Mouse (Mus musculus): Measurements from ENCODE around the gene Wfdc15a.

Gene Wfdc15a

DNA sequence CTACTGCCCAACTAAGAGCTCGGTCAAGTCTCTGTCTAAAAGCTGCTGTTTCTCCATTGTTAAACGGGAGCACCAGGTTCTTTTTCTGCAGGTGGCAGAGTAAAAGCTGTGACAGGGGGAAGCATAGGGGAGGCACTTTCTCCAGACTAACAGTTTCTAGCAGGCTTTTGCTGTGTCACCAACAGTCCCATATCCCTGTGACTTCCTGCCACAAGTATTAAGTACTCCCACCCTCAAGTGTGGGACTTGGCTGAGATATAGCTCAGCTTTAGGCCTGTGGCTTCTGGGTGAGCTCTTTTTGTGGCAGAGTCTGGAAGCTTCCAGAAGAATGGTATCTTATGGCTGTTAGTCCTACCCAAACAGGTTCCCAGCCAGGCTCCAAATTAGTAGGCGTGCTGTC is 24.1 kb downstream of the Wfdc15a start:
- DNase-seq (ENCODE audit: low spot score): no peak

GRCm38 (mm10) chr2:164174649-164175395 is 25.1 kb downstream of the Wfdc15a start:
- DNase-seq (ENCODE audit: low spot score): no peak

- no peak for DNase-seq (ENCODE audit: low spot score)
Observed at GRCm38 (mm10) chr2:164173394-164173793, 26.5 kb downstream of the Wfdc15a start.

GRCm38 (mm10) chr2:164170902-164171301 is 29.0 kb downstream of the Wfdc15a start, which contains the start of gene Kcns1:
Gene Kcns1, minus strand, starts transcription at chr2:164171113.
- DNase-seq (ENCODE audit: low spot score): no peak

DNA sequence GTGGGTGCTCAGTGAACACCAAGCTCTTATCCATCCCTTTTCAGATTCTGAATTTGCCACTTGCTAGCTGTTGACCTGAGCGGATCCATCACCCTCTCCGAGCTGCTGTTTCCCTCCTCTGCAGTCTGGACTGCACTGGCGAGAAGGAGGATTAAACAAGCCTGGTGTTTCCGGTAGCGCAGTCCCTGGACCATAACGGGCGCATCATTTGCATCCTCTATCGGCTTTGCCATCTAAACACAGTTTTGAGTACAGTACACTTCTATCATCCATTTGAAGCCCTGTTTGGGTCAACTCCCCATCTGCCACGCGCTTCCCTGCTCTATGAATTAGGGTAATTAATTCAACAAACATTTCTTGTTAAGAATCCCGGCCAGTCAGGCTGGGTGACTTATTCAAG is 29.6 kb downstream of the Wfdc15a start:
- DNase-seq (ENCODE audit: low spot score): no peak

DNA sequence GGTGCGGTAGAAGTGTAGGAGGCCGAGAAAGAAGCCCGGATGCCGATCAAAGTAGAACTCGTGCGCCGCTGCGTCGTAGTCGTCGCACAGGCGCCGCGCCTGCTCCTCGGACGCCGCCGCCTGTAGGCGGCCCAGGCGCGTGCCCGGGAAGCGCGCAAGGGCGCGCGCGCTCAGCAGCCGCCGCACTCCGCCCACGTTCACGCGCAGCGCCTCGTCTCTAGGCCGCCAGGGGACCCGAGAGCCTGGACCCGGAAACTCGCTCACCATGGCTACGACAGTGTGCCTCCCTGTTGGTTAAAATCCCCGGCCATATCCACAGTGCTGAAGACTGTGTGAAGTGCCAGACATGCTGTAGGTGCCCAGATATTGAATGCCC is 31.4 kb downstream of the Wfdc15a start:
- no peak for DNase-seq (ENCODE audit: low spot score)

DNA sequence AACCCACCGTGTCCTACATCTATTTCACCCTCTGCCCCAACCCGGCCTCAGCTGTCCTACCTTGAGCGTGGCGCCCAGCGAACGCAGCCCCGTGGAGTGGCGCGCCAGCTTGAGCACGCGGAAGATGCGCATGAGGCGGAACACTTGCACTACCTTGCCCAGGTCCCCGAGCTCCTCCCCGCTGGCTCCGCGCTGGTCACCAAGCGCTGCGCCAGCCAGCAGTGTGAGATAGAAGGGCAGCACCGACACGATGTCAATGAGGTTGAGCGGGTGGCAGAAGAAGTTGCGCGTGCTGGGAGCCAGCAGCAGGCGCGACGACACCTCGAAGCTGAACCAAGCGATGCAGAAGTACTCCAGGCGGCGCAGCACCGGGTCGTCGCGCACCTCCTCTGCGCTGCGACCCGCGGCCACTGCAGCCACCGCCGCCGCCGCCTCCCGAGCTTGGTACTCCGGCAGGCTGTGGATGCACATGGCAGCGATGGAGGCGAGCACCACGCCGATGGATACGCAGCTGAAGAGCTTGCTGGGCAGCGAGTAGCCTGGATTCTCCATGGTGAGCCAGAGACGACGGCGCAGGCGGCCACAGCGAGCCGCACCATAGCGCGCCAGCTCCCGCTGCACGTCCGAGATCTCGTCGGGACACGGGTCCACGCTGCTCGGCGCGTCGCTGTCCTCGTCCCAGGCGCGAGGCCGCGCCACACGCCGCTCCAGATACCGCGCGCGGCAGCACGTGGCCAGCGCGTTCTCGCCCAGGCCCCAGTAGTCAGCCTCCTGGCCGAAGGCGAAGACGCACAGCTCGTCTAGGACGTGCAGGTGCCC is 32.0 kb downstream of the Wfdc15a start:
- no peak for DNase-seq (ENCODE audit: low spot score)

- no peak for DNase-seq (ENCODE audit: low spot score)
Observed at GRCm38 (mm10) chr2:164164941-164165340, 35.0 kb downstream of the Wfdc15a start.

GRCm38 (mm10) chr2:164161515-164162055 is 38.3 kb downstream of the Wfdc15a start:
- DNase-seq (ENCODE audit: low spot score): no peak

- DNase-seq (ENCODE audit: low spot score): no peak
Observed at GRCm38 (mm10) chr2:164158838-164159237, 41.1 kb downstream of the Wfdc15a start.

GRCm38 (mm10) chr2:164156158-164156557 is 43.8 kb downstream of the Wfdc15a start:
- DNase-seq (ENCODE audit: low spot score): no peak

- no peak for DNase-seq (ENCODE audit: low spot score)
Observed at GRCm38 (mm10) chr2:164154007-164154406, 45.9 kb downstream of the Wfdc15a start.

DNA sequence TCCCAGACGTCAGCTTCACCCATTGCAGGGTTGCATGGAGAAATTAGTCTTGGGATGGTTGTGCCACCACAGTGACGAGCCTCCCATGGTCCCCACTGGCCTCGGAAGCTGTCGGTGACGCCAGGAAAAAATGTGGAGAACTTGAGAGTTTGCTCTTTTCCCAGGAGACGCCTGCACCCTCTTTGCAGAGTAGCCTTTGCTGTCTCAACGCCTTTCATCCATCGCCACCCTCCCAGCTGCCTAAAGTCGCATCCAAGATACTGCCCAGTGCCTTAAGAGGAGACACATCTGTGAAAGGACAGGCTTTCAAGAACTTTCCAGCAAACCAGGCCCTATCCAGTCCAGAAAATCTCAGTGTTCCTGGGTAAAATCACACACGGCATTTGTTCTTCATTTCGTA is 47.6 kb downstream of the Wfdc15a start:
- DNase-seq (ENCODE audit: low spot score): no peak

DNA sequence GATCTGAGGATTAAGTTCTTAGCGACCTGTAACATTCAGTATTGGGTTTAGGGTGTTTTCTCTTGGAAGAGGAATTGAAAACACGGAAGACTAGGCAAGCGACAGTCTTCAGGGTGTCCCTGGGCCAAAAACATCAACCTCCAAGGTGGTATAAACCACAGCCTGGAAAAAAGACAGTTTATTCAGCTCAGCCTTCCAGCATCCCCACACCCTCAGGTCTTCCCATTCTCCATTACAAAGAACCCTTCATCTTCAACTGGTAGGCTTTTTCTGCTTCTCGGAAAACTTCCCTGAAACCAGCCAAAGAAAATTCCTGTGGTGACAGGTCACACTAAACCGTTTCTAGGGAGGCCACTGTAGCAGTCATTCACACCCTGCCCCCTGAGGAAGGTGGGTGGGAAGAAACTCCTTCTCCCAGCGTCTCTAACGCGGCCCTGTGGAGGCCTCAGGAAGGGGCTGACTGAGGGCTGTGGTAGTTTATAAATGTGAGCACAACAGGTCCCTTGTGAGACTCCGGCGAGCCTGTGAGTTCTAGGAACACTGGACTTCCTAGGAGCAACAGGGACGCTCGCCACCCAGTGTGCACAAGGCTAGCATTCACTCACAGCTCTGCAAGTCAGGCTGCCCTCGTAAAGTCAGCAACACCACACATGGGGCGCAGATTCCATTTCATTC is 49.7 kb downstream of the Wfdc15a start:
- DNase-seq (ENCODE audit: low spot score): no peak

Measured in spleen, adult 12 weeks (tissue).